Mouse (Mus musculus) liver, embryonic 11.5 days (tissue): ENCODE data around the gene Lsm2. TPM values are rescaled to one million over a fixed set of nuclear protein-coding genes. Genes with fewer than 3 reads are reported as not detected.
"Not testable (repeated sequence)": the region's sequence is repeated elsewhere in the genome, so short reads cannot be mapped to it uniquely, and the experiment has no call there.

Experiments
- ATAC-seq: fragments of 200-750 bp; cut with Nextera tagmentation; replicated peaks from 2 replicates; pipeline ENCODE4 v1.8.0; 2017; ENCODE audit warnings: moderate number of reproducible peaks, mild to moderate bottlenecking, moderate TSS enrichment, moderate library complexity; ENCODE audit not compliant: low FRiP score
- DNase-seq: peaks from one replicate; pipeline ENCODE4 v3.0.0-alpha.2; 2017; ENCODE audit warnings: low spot score
- H3K27ac ChIP-seq: fragments of 300-500 bp; sonication (generic); 2 replicates; pipeline ENCODE4 v1.5.1; 2014; ENCODE audit warnings: mild to moderate bottlenecking, low read depth, low read length, control low read depth
- H3K27me3 ChIP-seq: fragments of 300-500 bp; sonication (generic); replicated peaks from 2 replicates; pipeline ENCODE4 v1.6.1; 2014; ENCODE audit warnings: low read length, mixed read lengths; ENCODE audit not compliant: control insufficient read depth, insufficient read depth
- H3K36me3 ChIP-seq: fragments of 300-500 bp; sonication (generic); 2 replicates; pipeline ENCODE4 v1.6.1; 2014; ENCODE audit warnings: mild to moderate bottlenecking, low read length, moderate library complexity, mixed read lengths; ENCODE audit not compliant: control insufficient read depth, insufficient read depth
- H3K4me1 ChIP-seq: fragments of 300-500 bp; sonication (generic); replicated peaks from 2 replicates; pipeline ENCODE4 v1.6.1; 2014; ENCODE audit warnings: low read length, mixed read lengths; ENCODE audit not compliant: control insufficient read depth, insufficient read depth
- H3K4me2 ChIP-seq: fragments of 300-500 bp; sonication (generic); 2 replicates; pipeline ENCODE4 v1.6.1; 2014; ENCODE audit warnings: mild to moderate bottlenecking, control low read depth, moderate library complexity
- H3K4me3 ChIP-seq: fragments of 300-500 bp; sonication (generic); 2 replicates; pipeline ENCODE4 v1.5.1; 2014; ENCODE audit warnings: low read depth, low read length, control low read depth
- H3K9ac ChIP-seq: fragments of 300-500 bp; sonication (generic); 2 replicates; pipeline ENCODE4 v1.6.1; 2014; ENCODE audit warnings: low read depth, low read length, control low read depth
- H3K9me3 ChIP-seq: fragments of 300-500 bp; sonication (generic); 2 replicates; pipeline ENCODE4 v1.6.1; 2016; ENCODE audit warnings: low read length, inconsistent platforms, mixed read lengths; ENCODE audit not compliant: control insufficient read depth
- WGBS: fragments of 180-500 bp; shearing (Covaris S2); extraction: QIAGEN DNeasy Blood & Tissue Kit; methylation state at CpG from one replicate; pipeline ENCODE4 v1.1.7; 2014; 5-methylcytosine and 5-hydroxymethylcytosine counted together
- polyA plus RNA-seq: library from polyadenylated mRNA; unstranded; fragments of >200 nt; fragmentation: Nextera tagmentation; extraction: Ambion mirVana; gene quantifications from 2 replicates; pipeline ENCODE4 v1.2.1, GENCODE M21; 2014

Gene Lsm2
- polyA plus RNA-seq, 1 experiment from 2014 or later = 315 TPM

GRCm38 (mm10) chr17:34953258-34953657, 28.4 kb upstream of the Lsm2 start:
- peaks cover 3% of the 10 kb centered on the region; the same call in 1 of the 2 replicates for H3K27me3 ChIP-seq
- H3K9ac ChIP-seq = peak overlapping the region; percentile 100
- H3K4me2 ChIP-seq = peak overlapping the region; percentile 70
- no peak for ATAC-seq
- 0 out of 2 replicates have a peak overlapping the region, but pooled peaks have one; percentile 99 for H3K27ac ChIP-seq
- peak overlapping the region; percentile 94 for H3K4me3 ChIP-seq
- no peak for DNase-seq
- 79% methylated on average over 3 of the region's 3 CpGs for WGBS
- H3K36me3 ChIP-seq = peaks cover 20% of the 10 kb centered on the region
- H3K9me3 ChIP-seq = no peaks in the 10 kb centered on the region
- peaks cover 6% of the 10 kb centered on the region; the same call in 1 of the 2 replicates for H3K4me1 ChIP-seq

GRCm38 (mm10) chr17:34953904-34954303, 27.8 kb upstream of the Lsm2 start:
- ATAC-seq = no peak
- Histone ChIP-seq H3K9me3 (no peaks in the 10 kb centered on the region), H3K4me3 (no peak overlapping the region), H3K27me3 (peaks cover 3% of the 10 kb centered on the region; the same call in 1 of the 2 replicates), H3K4me2 (no peak overlapping the region), H3K27ac (no peak overlapping the region), H3K4me1 (peaks cover 6% of the 10 kb centered on the region; the same call in 1 of the 2 replicates), H3K36me3 (peaks cover 20% of the 10 kb centered on the region), H3K9ac (no peak overlapping the region)
- DNase-seq = no peak
- 91% methylated on average over 4 of the region's 4 CpGs for WGBS

DNA sequence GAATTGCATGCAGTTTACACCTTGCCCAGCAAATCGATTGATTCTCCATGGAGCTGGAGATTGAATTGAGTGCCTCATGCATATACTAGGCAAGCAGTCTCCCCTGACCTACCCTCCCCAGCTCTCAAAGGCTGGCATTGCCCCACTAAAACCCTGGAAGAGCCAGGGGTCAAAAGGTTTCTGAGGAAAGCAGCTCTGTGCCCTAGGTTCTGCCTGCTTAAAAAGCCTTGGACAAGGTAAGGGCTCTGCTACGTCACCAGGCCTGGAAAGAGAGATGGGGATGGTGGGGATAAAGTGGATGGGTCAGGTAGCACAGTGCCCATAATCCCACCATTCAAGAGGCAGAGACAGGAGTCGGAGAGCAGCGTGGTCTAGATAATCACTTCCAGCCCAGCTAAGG, 26.8 kb upstream of the Lsm2 start:
- Histone ChIP-seq H3K27ac (no peak overlapping the region), H3K4me3 (no peak overlapping the region), H3K4me1 (peaks cover 11% of the 10 kb centered on the region), H3K4me2 (no peak overlapping the region), H3K27me3 (peaks cover 3% of the 10 kb centered on the region; the same call in 1 of the 2 replicates), H3K9ac (no peak overlapping the region), H3K9me3 (no peaks in the 10 kb centered on the region), H3K36me3 (peaks cover 16% of the 10 kb centered on the region)
- 82% methylated on average over 4 of the region's 4 CpGs for WGBS
- ATAC-seq (no peak), DNase-seq (no peak)

DNA sequence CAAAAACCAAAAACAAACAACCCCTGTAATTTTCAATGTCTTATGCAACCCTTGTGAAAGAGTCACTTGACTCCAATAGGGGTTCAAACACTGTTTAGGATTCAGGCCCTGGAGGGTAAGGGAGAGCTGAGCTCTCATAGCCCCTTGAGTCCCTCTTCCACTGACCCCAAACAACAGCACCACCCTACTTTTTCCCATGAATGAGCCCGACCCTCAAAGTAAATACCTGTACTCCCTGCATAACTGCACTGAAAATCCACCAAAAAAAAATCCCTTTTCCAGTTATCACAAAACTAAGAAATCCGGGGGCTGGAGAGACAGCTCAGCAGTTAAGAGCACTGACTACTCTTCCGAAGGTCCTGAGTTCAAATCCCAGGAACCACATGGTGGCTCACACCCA, 25.8 kb upstream of the Lsm2 start:
- WGBS = 73% methylated on average over 3 of the region's 3 CpGs
- no peaks in the 10 kb centered on the region for H3K9me3 ChIP-seq
- H3K36me3 ChIP-seq = peaks cover 6% of the 10 kb centered on the region; the same call in 1 of the 2 replicates
- no peak overlapping the region for H3K9ac ChIP-seq
- DNase-seq (no peak), ATAC-seq (no peak)
- H3K27me3 ChIP-seq = peaks cover 3% of the 10 kb centered on the region; the same call in 1 of the 2 replicates
- no peak overlapping the region for H3K4me3 ChIP-seq
- peaks cover 11% of the 10 kb centered on the region for H3K4me1 ChIP-seq
- no peak overlapping the region for H3K27ac ChIP-seq
- no peak overlapping the region for H3K4me2 ChIP-seq

DNA sequence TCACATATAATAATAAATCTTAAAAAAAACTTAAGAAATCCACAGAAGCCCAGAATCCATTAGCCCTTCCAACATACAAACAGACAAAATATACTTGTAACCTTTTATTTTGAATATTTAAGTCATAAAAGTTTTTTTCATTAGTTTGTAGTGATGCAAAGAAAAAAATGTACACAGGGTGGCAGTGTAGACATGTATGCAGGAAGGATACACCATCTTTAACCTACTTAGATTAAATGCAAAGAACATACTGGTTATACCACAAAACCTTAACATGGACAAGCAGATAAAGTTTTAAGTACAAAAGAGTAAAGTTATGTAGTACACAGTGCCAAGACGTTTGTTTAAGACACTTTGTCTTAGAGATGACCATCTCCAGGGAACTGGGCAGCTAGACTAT, 25.3 kb upstream of the Lsm2 start:
- no peak overlapping the region for H3K9ac ChIP-seq
- DNase-seq (no peak), ATAC-seq (no peak)
- 45% methylated on average over 1 of the region's 1 CpGs for WGBS
- peaks cover 2% of the 10 kb centered on the region; the same call in 1 of the 2 replicates for H3K36me3 ChIP-seq
- no peak overlapping the region for H3K4me2 ChIP-seq
- H3K27ac ChIP-seq = no peak overlapping the region
- H3K9me3 ChIP-seq = no peaks in the 10 kb centered on the region
- no peak overlapping the region for H3K4me3 ChIP-seq
- H3K27me3 ChIP-seq = peaks cover 3% of the 10 kb centered on the region
- peaks cover 11% of the 10 kb centered on the region for H3K4me1 ChIP-seq

DNA sequence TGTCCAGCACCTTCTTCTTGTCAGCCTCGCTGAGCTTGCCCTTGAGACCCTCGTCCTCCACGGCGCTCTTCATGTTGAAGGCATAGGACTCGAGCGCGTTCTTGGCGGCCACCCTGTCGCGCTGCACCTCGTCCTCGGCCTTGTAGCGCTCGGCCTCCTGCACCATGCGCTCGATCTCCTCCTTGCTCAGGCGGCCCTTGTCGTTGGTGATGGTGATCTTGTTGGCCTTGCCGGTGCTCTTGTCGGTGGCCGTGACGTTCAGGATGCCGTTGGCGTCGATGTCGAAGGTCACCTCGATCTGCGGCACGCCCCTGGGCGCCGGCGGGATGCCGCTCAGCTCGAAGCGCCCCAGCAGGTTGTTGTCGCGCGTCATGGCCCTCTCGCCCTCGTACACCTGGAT, 24.4 kb upstream of the Lsm2 start:
- H3K4me2 ChIP-seq, DNase-seq, H3K36me3 ChIP-seq, H3K4me3 ChIP-seq, H3K27me3 ChIP-seq, H3K27ac ChIP-seq, H3K9me3 ChIP-seq, H3K9ac ChIP-seq, ATAC-seq: not testable (repeated sequence)
- WGBS = 19% methylated on average over 34 of the region's 40 CpGs
- peaks cover 11% of the 10 kb centered on the region for H3K4me1 ChIP-seq

- not testable (repeated sequence) for DNase-seq, H3K27ac ChIP-seq, H3K9me3 ChIP-seq, H3K27me3 ChIP-seq, H3K36me3 ChIP-seq, H3K9ac ChIP-seq, H3K4me2 ChIP-seq, ATAC-seq, H3K4me3 ChIP-seq
- 31% methylated on average over 18 of the region's 40 CpGs for WGBS
- peaks cover 11% of the 10 kb centered on the region for H3K4me1 ChIP-seq
Measured at GRCm38 (mm10) chr17:34957966-34958365, 23.7 kb upstream of the Lsm2 start.

- H3K9ac ChIP-seq, DNase-seq, H3K27me3 ChIP-seq, H3K27ac ChIP-seq, H3K9me3 ChIP-seq, H3K36me3 ChIP-seq: not testable (repeated sequence)
- H3K4me3 ChIP-seq = peak overlapping the region; percentile 52; the same call in 1 of the 2 replicates
- H3K4me1 ChIP-seq = peaks cover 11% of the 10 kb centered on the region
- ATAC-seq = 0 out of 2 replicates have a peak, but pooled peaks have one; percentile 6
- WGBS = 2% methylated on average over 28 of the region's 47 CpGs
- peak overlapping the region; percentile 93 for H3K4me2 ChIP-seq
Measured at GRCm38 (mm10) chr17:34958734-34959129, 22.9 kb upstream of the Lsm2 start.

- H3K9me3 ChIP-seq, H3K36me3 ChIP-seq: not testable (repeated sequence)
- Histone ChIP-seq H3K9ac (peak within 1 kb of the TSS; percentile 62), H3K4me2 (peak within 1 kb of the TSS; percentile 93), H3K27me3 (peaks cover 10% of the 10 kb centered on the region), H3K27ac (peak within 1 kb of the TSS; percentile 8), H3K4me1 (peaks cover 11% of the 10 kb centered on the region), H3K4me3 (peak within 1 kb of the TSS; percentile 52)
- under 1% methylated on average over 25 of the region's 32 CpGs for WGBS
- peak; percentile 79 for DNase-seq
- peak; percentile 91 for ATAC-seq
Measured at GRCm38 (mm10) chr17:34959130-34959778, 22.4 kb upstream of the Lsm2 start, which contains the start of gene Hspa1b. Hspa1b (minus strand) TSS chr17:34959238.
